Mouse (Mus musculus): ENCODE data around the gene Smarcd2. TPM values are rescaled to one million over a fixed set of nuclear protein-coding genes. Genes with fewer than 3 reads are reported as not detected.
"Not testable (repeated sequence)": the region's sequence is repeated elsewhere in the genome, so short reads cannot be mapped to it uniquely, and the experiment has no call there.

The Smarcd2 gene
- polyA plus RNA-seq, 1 experiment from 2014 or later, result 12.4 TPM

- H3K4me2 ChIP-seq (ENCODE audit: low read length), result no peak overlapping the region
- no peak overlapping the region for H3K9ac ChIP-seq (replicated peaks; ENCODE audit: low read depth, low read length)
- no peak for ATAC-seq
- H3K36me3 ChIP-seq (ENCODE audit: control insufficient read depth, insufficient read depth), result peaks cover 32% of the 10 kb centered on the region
- H3K4me3 ChIP-seq (replicated peaks; ENCODE audit: low read length), result no peak overlapping the region
- no peak overlapping the region for H3K27ac ChIP-seq (ENCODE audit: low read length)
- no peaks in the 10 kb centered on the region for H3K9me3 ChIP-seq (ENCODE audit: control insufficient read depth, low read length)
- WGBS, result 85% methylated on average over 14 of the region's 14 CpGs
- H3K27me3 ChIP-seq (replicated peaks; ENCODE audit: control insufficient read depth, insufficient read depth, low read length), result no peaks in the 10 kb centered on the region
- H3K4me1 ChIP-seq (replicated peaks; ENCODE audit: control insufficient read depth, insufficient read depth, low read length), result peaks cover 13% of the 10 kb centered on the region
These were observed 11.8 kb downstream of the Smarcd2 start for GRCm38 (mm10) chr11:106260826-106261450.

GRCm38 (mm10) chr11:106256775-106257174 lies 16.0 kb downstream of the Smarcd2 start:
- WGBS, result 70% methylated on average over 5 of the region's 5 CpGs
- H3K27me3 ChIP-seq (replicated peaks; ENCODE audit: control insufficient read depth, insufficient read depth, low read length), result no peaks in the 10 kb centered on the region
- H3K4me2 ChIP-seq (ENCODE audit: low read length), result peak overlapping the region; percentile 67
- peak overlapping the region; percentile 76; the same call in 1 of the 2 replicates for H3K9ac ChIP-seq (replicated peaks; ENCODE audit: low read depth, low read length)
- peaks cover 4% of the 10 kb centered on the region for H3K36me3 ChIP-seq (ENCODE audit: control insufficient read depth, insufficient read depth)
- H3K27ac ChIP-seq (ENCODE audit: low read length), result no peak overlapping the region
- peak overlapping the region; percentile 78 for H3K4me3 ChIP-seq (replicated peaks; ENCODE audit: low read length)
- H3K9me3 ChIP-seq (ENCODE audit: control insufficient read depth, low read length), result no peaks in the 10 kb centered on the region
- H3K4me1 ChIP-seq (replicated peaks; ENCODE audit: control insufficient read depth, insufficient read depth, low read length), result peaks cover 22% of the 10 kb centered on the region
- ATAC-seq, result no peak

GRCm38 (mm10) chr11:106255685-106256451 lies 16.9 kb downstream of the Smarcd2 start, which contains the start of the genes Ftsj3 and Psmc5:
TSS of gene Ftsj3 (minus strand) at chr11:106256079.
TSS of gene Psmc5 (plus strand) at chr11:106256154.
- ATAC-seq, result peak; percentile 97
- under 1% methylated on average over 42 of the region's 42 CpGs for WGBS

GRCm38 (mm10) chr11:106255174-106255573 lies 17.6 kb downstream of the Smarcd2 start:
- Histone ChIP-seq H3K4me1 (replicated peaks; ENCODE audit: control insufficient read depth, insufficient read depth, low read length) (peaks cover 22% of the 10 kb centered on the region), H3K9ac (replicated peaks; ENCODE audit: low read depth, low read length) (peak overlapping the region; percentile 50), H3K4me2 (ENCODE audit: low read length) (peak overlapping the region; percentile 85), H3K4me3 (replicated peaks; ENCODE audit: low read length) (peak overlapping the region; percentile 78), H3K9me3 (ENCODE audit: control insufficient read depth, low read length) (no peaks in the 10 kb centered on the region), H3K27ac (ENCODE audit: low read length) (no peak overlapping the region), H3K27me3 (replicated peaks; ENCODE audit: control insufficient read depth, insufficient read depth, low read length) (no peaks in the 10 kb centered on the region), H3K36me3 (ENCODE audit: control insufficient read depth, insufficient read depth) (peaks cover 14% of the 10 kb centered on the region)
- 3% methylated on average over 22 of the region's 22 CpGs for WGBS
- ATAC-seq, result no peak

More at GRCm38 (mm10) chr11:106255685-106256451, 16.9 kb downstream of the Smarcd2 start, which contains the start of the genes Ftsj3 and Psmc5:
- Histone ChIP-seq H3K4me1 (replicated peaks; ENCODE audit: control insufficient read depth, insufficient read depth, low read length) (peaks cover 22% of the 10 kb centered on the region), H3K9ac (replicated peaks; ENCODE audit: low read depth, low read length) (peak within 1 kb of the TSS; percentile 76), H3K27me3 (replicated peaks; ENCODE audit: control insufficient read depth, insufficient read depth, low read length) (no peaks in the 10 kb centered on the region), H3K27ac (ENCODE audit: low read length) (peak within 1 kb of the TSS; percentile 77), H3K4me2 (ENCODE audit: low read length) (peak within 1 kb of the TSS; percentile 85), H3K36me3 (ENCODE audit: control insufficient read depth, insufficient read depth) (peaks cover 8% of the 10 kb centered on the region), H3K4me3 (replicated peaks; ENCODE audit: low read length) (peak within 1 kb of the TSS; percentile 78), H3K9me3 (ENCODE audit: control insufficient read depth, low read length) (no peaks in the 10 kb centered on the region)

- Histone ChIP-seq H3K27me3 (replicated peaks; ENCODE audit: control insufficient read depth, insufficient read depth, low read length) (no peaks in the 10 kb centered on the region), H3K9me3 (ENCODE audit: control insufficient read depth, low read length) (no peaks in the 10 kb centered on the region), H3K9ac (replicated peaks; ENCODE audit: low read depth, low read length) (no peak overlapping the region), H3K4me1 (replicated peaks; ENCODE audit: control insufficient read depth, insufficient read depth, low read length) (peaks cover 22% of the 10 kb centered on the region), H3K4me3 (replicated peaks; ENCODE audit: low read length) (peak overlapping the region; percentile 78), H3K27ac (ENCODE audit: low read length) (no peak overlapping the region), H3K4me2 (ENCODE audit: low read length) (peak overlapping the region; percentile 85), H3K36me3 (ENCODE audit: control insufficient read depth, insufficient read depth) (peaks cover 17% of the 10 kb centered on the region)
- WGBS, result 22% methylated on average over 2 of the region's 2 CpGs
- no peak for ATAC-seq
These were observed 18.0 kb downstream of the Smarcd2 start for GRCm38 (mm10) chr11:106254767-106255166.

- 86% methylated on average over 7 of the region's 7 CpGs for WGBS
- H3K9me3 ChIP-seq (ENCODE audit: control insufficient read depth, low read length), result no peaks in the 10 kb centered on the region
- H3K4me2 ChIP-seq (ENCODE audit: low read length), result no peak overlapping the region
These were observed 23.4 kb downstream of the Smarcd2 start for GRCm38 (mm10) chr11:106249326-106249725.

GRCm38 (mm10) chr11:106246834-106247233 lies 25.9 kb downstream of the Smarcd2 start:
- Histone ChIP-seq H3K9me3 (ENCODE audit: control insufficient read depth, low read length) (no peaks in the 10 kb centered on the region), H3K4me2 (ENCODE audit: low read length) (no peak overlapping the region), H3K4me1 (replicated peaks; ENCODE audit: control insufficient read depth, insufficient read depth, low read length) (no peaks in the 10 kb centered on the region), H3K4me3 (replicated peaks; ENCODE audit: low read length) (no peak overlapping the region), H3K9ac (replicated peaks; ENCODE audit: low read depth, low read length) (no peak overlapping the region), H3K27ac (ENCODE audit: low read length) (no peak overlapping the region), H3K27me3 (replicated peaks; ENCODE audit: control insufficient read depth, insufficient read depth, low read length) (no peaks in the 10 kb centered on the region), H3K36me3 (ENCODE audit: control insufficient read depth, insufficient read depth) (peaks cover 75% of the 10 kb centered on the region)
- 100% methylated on average over 1 of the region's 1 CpGs for WGBS
- no peak for ATAC-seq

More at GRCm38 (mm10) chr11:106249326-106249725, 23.4 kb downstream of the Smarcd2 start:
- H3K27me3 ChIP-seq (replicated peaks; ENCODE audit: control insufficient read depth, insufficient read depth, low read length), result no peaks in the 10 kb centered on the region
- H3K27ac ChIP-seq (ENCODE audit: low read length), result no peak overlapping the region
- no peaks in the 10 kb centered on the region for H3K4me1 ChIP-seq (replicated peaks; ENCODE audit: control insufficient read depth, insufficient read depth, low read length)
- no peak overlapping the region for H3K9ac ChIP-seq (replicated peaks; ENCODE audit: low read depth, low read length)
- H3K4me3 ChIP-seq (replicated peaks; ENCODE audit: low read length), result no peak overlapping the region
- ATAC-seq, result no peak
- peaks cover 59% of the 10 kb centered on the region for H3K36me3 ChIP-seq (ENCODE audit: control insufficient read depth, insufficient read depth)

- H3K36me3 ChIP-seq (ENCODE audit: control insufficient read depth, insufficient read depth), result peaks cover 50% of the 10 kb centered on the region
- H3K27me3 ChIP-seq (replicated peaks; ENCODE audit: control insufficient read depth, insufficient read depth, low read length); ATAC-seq; H3K4me3 ChIP-seq (replicated peaks; ENCODE audit: low read length); H3K27ac ChIP-seq (ENCODE audit: low read length); H3K9ac ChIP-seq (replicated peaks; ENCODE audit: low read depth, low read length); H3K4me2 ChIP-seq (ENCODE audit: low read length); H3K4me1 ChIP-seq (replicated peaks; ENCODE audit: control insufficient read depth, insufficient read depth, low read length); H3K9me3 ChIP-seq (ENCODE audit: control insufficient read depth, low read length): not testable (repeated sequence)
- 81% methylated on average over 8 of the region's 8 CpGs for WGBS
These were observed 38.8 kb downstream of the Smarcd2 start for GRCm38 (mm10) chr11:106233978-106234377.

GRCm38 (mm10) chr11:106220603-106221002 lies 52.2 kb downstream of the Smarcd2 start:
- H3K4me3 ChIP-seq (replicated peaks; ENCODE audit: low read length), result no peak overlapping the region

More at GRCm38 (mm10) chr11:106220603-106221002, 52.2 kb downstream of the Smarcd2 start:
- Histone ChIP-seq H3K9ac (replicated peaks; ENCODE audit: low read depth, low read length) (no peak overlapping the region), H3K4me2 (ENCODE audit: low read length) (no peak overlapping the region), H3K27me3 (replicated peaks; ENCODE audit: control insufficient read depth, insufficient read depth, low read length) (no peaks in the 10 kb centered on the region), H3K36me3 (ENCODE audit: control insufficient read depth, insufficient read depth) (peaks cover 8% of the 10 kb centered on the region), H3K9me3 (ENCODE audit: control insufficient read depth, low read length) (no peaks in the 10 kb centered on the region), H3K4me1 (replicated peaks; ENCODE audit: control insufficient read depth, insufficient read depth, low read length) (peaks cover 15% of the 10 kb centered on the region), H3K27ac (ENCODE audit: low read length) (no peak overlapping the region)
- 90% methylated on average over 3 of the region's 3 CpGs for WGBS
- ATAC-seq, result no peak
